Mouse (Mus musculus): ENCODE results near the gene Rhoq.

The Rhoq gene

DNA sequence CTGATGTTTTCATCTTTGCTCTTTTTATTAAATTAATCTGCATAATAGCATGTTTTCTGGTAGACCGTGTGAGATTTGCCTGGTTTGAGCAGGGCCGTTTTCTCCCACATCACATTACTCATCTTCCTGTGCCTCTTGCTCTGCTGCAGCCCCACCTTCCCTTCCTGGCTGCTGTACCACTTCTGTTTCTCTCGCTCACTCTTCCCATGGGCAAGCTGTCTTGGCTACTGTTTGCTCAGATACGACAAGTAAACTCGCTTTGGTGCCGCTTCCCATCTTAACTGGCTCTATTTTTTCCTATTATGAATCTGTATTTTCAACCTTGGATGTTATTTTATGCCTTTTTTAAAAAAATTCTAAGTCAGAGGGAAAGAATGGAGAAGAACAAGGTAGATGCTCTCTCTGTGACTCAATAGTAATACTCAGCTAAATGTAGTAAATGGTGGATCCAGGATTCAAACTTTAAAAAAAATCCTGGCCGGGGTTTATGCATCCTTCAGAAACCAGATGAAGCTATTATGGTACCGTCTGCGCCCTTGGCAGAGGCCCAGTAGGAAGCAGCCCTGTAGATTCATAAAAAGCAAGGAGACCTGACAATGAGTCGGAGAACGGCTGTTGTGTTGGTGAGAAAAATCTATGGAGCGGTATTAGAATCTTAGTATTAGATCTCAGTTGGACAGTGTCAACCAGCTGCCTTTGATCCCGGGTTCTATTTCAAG, 48.6 kb downstream of the Rhoq start:
- DNase-seq: no peak

- DNase-seq: no peak
Measured at GRCm38 (mm10) chr17:87019692-87020091, 56.8 kb downstream of the Rhoq start.

GRCm38 (mm10) chr17:87024491-87025242, 61.8 kb downstream of the Rhoq start:
- peak; percentile 4 for DNase-seq

- DNase-seq: peak; percentile 99
Measured at GRCm38 (mm10) chr17:87025269-87025949, 62.5 kb downstream of the Rhoq start, which contains the start of the genes Pigf and Cript. Gene Pigf, minus strand, starts transcription at chr17:87025406. Gene Cript, plus strand, starts transcription at chr17:87025550.

GRCm38 (mm10) chr17:87036141-87037073, 73.5 kb downstream of the Rhoq start:
- peak; percentile 48 for DNase-seq

DNA sequence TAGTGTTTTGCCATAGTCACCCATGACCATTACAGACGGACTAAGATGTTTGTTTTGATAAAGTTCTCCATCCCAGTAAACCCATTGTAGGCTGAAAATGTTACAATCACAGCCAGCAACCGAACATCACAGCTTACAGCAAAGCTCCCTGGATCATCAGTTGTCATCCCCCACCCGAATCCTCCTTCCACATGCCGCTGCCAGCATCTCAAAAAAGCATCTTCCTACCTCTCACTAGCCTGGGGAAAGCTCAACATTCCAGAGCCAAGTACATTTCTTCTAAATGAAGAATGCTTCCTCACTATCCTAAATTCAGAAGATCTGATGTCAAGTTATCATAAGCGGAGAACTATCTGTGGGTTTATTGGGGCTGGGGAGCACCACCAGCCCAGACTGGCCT, 75.6 kb downstream of the Rhoq start:
- DNase-seq: no peak

GRCm38 (mm10) chr17:87041739-87042138, 78.9 kb downstream of the Rhoq start:
- DNase-seq: peak; percentile 40

- DNase-seq: peak; percentile 97
Measured at GRCm38 (mm10) chr17:87044364-87044763, 81.5 kb downstream of the Rhoq start.

DNA sequence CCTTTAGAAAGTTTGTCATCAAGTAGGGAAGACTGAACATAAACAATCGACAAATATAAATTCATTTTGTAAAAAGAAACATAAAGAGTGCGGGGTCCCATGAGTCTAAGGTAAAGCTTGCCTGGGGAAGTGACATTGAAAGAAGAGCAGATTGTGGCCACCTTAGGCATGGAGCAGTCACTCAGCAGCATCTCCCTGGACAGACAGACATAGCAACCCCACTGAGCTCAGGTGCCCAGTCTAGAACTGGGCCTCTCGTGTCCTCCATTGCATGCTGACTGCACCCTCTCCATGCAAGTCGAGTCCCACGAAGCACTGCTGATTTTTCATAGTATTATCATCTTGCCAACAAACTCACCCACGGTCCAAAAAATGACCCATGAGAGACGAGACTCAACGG, 81.9 kb downstream of the Rhoq start:
- DNase-seq: no peak

Measured in lung, postnatal 14 days (tissue).